Mouse (Mus musculus): Measurements from ENCODE around the gene Pou2af1.

The Pou2af1 gene

DNA sequence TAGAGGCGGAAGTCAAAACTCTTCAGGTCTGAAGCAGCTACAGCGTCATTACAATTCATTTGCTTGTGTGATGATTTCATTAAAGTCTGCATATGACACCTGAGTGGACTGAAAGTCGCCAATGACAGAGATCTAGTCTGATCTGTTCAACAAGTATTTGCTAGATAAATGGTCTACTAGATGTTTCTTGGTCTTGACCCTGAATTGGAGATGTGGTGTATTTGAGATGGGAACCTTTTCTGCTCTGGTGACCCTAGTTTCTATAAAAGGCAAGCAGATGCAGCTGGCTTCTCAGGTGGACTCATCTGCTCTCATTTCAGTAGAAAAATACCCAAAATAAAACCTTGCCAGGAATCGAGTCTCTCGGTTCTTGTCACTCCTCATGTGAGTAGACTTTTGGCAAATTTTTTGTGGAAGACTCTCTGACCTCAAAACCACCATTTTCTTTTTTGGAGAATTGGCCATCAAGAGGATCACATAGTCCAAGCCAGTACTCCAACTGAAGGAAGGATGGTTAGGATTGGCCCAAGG, 12.2 kb downstream of the Pou2af1 start:
- no peak for DNase-seq (ENCODE audit: low spot score in 2 of 2)

- no peak for DNase-seq (ENCODE audit: low spot score in 2 of 2)
These were observed 17.3 kb downstream of the Pou2af1 start for GRCm38 (mm10) chr9:51230701-51231389.

GRCm38 (mm10) chr9:51232163-51232562, 18.7 kb downstream of the Pou2af1 start:
- DNase-seq (ENCODE audit: low spot score in 2 of 2): no peak

- peak; percentile 62 to 83 for DNase-seq (ENCODE audit: low spot score in 2 of 2)
These were observed 25.4 kb downstream of the Pou2af1 start for GRCm38 (mm10) chr9:51238741-51239385.

DNA sequence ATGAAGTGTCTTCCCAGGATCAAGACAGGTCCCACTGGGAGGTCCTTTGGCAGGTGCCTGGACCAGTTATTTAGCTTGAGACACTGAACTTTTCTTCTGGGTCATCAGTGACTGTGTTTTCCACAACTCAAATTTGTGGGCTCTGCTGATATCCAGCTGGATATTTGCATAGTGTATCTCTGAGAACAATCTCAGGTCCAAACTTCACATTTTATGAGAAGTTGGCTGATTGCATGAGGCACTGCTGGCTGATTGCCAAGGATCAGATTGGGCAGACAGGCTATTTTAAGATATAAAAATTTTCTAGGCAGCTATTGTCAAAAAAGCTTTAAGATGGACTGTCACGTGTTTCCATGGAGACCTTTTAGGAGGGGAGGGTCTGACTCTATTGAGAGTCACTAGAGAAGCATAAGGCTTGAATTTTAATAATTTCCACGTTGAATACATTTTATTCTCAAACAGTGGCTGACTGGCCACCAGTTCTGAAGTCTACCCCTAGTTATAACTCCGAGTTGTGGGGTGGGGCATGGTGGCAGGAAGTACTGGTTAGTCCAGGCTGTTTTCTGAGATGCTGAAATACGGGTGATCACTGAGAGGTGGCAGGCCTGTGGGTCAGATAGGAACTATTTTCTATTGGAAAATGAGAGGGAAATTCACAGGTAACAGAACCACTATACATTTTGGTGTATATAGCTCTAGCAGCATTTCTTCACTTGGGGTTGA, 43.4 kb downstream of the Pou2af1 start:
- no peak for DNase-seq (ENCODE audit: low spot score in 2 of 2)

DNA sequence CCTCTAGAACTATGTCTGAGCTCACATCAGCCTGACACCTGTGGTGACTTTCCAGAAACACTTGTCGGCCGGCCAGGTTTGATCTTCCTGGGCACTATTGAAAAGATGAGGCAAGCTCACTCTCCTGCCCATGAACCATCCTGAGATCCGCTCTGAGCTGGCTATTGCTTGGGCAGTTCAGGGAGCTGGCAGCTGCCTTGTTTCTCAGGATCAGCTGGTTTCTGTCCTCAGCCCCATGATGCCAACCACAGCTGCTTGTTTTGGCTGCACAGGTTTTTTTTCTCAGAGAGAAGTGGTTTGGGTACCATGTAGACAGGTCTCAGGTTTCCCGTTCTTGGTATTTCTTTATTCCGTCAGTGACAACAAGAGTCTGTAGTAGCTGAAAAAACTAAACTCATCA, 44.9 kb downstream of the Pou2af1 start:
- DNase-seq (ENCODE audit: low spot score in 2 of 2): no peak

DNA sequence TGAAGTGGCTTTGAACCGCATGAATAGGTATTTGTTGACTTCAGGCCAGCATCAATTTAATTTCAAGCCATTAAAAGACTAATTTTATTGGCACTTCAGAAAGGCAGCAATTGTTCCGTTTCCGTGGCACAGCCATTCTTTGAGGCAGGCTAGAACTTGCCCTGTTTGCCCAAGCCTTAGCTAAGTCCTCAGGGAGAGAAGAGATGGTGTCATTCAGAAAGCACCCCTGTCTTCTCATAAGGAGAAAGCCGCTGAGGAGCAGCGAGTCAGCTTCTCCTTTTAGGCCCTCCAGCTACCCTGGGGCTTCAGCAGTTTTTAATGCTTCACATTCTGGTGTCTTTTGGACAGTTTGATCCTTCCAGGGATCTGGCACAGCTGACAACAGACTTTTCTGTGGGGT, 55.3 kb downstream of the Pou2af1 start:
- no peak for DNase-seq (ENCODE audit: low spot score in 2 of 2)

DNA sequence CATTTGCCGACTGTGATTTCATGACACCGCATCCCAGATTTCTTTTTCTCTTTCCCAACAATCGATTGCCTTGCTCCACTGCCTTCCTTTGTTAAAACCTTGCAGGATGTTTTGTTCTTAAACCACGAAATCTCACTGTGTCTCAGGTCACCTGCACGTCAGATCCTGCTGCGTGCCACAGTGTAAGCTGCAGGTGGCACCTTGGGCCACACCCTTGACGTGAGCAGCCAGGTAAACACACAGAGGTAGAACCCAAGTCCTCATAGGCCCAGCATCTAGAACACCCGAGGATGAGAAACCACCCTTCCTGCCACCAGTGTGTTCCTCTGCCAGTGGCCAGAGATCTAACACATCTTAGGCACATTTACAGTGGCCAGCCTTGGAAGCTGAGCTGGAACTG, 57.6 kb downstream of the Pou2af1 start:
- no peak for DNase-seq (ENCODE audit: low spot score in 2 of 2)

DNA sequence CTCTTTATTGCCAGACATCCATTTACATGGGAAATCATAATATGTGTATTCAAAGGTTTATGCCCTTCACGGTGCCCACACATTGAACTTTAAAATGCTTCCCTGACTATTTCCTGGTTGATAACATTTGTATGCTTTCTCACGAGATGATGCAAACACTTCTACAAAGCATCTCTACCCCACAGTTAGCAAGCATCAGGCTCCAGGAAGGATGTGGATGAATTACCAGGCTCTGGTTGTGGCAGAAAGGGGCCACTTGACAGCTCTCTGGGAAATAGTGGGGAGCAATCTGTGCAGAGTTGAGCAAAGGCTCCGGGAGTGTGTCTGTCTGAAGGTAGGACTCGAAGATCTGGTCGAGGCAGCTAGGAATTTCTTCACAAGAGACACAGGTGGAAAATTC, 58.6 kb downstream of the Pou2af1 start:
- DNase-seq (ENCODE audit: low spot score in 2 of 2): no peak

DNA sequence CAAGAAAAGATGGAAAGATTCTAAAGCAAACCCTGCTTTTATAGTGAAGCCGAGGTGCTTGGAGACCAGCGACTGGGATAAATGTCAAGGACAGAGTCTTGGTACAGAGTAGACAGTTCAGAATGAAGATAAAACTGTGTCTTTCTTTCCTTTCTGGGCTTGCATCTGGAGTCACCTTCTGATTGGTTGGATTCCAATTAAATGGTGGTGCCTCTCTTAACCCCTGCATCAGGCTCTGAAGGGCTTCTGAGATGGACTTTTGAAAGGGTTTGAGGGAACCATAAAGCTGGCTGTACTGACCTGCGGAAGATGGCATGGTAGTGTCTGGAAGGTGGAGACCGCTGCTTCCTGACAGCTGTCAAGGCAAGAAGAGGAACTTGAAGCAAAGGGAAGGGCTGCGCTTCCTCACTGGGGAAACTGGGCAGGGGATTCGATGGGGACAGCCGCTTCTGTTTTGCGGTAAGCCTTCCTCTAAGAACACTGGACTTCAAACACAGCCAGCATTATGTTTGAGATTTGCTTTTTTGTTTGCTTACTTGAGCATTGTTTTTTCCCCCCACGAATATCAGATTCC, 60.2 kb downstream of the Pou2af1 start:
- peak in 1 of 2 experiments; percentile 36 for DNase-seq (ENCODE audit: low spot score in 2 of 2)

- DNase-seq (ENCODE audit: low spot score in 2 of 2): no peak
These were observed 61.2 kb downstream of the Pou2af1 start for GRCm38 (mm10) chr9:51274678-51275077.

DNA sequence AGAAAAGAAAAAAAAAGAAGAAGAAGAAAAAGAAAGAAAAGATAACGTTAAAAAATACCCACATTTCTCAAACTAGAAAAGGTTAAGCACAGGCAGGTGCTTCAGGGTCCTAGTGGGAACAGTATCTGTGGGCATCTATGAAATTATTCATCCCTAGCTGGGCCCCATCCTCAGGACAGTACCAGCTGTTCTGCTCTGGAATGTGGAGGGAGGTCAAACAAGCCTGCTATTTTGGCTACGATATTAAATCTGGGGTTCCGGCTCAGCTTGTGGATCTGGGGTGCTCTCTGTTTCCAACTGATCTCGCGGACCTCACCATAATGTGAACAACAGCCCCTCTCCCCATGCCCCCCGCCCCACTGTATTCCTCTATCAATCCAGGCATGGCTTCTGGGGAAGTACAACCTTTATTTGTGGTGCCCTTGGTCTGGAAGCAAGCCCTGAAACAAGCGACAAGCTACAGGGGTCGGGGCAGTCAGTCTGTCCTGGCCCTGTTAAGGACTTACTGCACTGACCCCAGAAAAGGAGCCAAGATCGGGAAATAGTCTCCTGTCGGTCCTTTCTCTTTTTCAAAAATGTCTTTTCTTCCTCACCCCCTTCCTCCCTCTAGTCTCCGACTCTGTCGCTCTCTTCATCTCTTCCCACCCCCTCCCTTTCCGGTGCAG, 64.5 kb downstream of the Pou2af1 start:
- no peak for DNase-seq (ENCODE audit: low spot score in 2 of 2)

DNA sequence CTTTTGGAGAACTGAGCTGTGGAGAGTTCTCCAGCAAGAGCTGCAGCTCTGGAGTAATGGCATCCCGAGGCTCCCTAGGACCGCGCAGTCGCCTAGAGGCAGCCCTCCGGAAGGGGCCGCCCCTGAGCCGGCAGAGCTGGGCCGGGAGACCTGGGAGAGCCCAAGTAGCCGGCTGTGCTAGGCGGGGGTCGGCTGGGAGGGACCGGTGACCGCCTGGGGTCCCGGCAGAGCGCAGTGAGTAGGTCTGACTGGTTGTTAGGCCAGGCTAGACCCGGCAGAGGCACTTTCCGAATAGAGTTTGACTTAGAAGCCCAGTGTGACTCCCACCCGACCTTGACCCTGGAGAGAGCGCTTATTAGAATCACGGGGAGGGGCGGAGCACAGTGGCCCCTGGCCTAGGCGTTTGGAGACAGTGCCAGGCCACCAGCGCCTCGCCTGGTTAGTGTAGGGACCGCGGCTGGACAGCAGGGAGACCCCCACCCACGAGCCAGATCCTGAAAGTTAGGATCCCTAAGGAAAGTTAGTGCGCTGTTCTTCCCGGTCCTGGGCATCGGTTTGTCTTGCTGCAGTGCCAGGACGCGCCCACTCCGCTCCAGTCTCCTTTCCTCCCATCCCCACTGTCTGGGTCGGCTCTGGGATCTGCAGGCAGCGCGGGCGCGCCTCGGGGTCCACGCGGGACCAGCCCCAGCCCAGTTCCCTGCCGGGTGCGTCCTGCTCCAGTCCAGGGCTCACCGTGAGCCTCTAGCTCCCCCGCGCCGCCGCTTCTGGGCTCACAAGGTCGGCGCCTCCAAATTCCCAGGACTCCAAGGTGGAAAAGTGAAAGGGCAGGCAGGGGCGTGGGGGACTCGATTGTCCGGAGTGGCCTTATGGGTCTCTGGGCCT, 65.2 kb downstream of the Pou2af1 start, which contains the start of gene Colca2:
Gene Colca2 (minus strand): TSS at position 70 of the 882 bp plus-strand sequence.
- DNase-seq (ENCODE audit: low spot score in 2 of 2): peak; percentile 71 to 81

DNA sequence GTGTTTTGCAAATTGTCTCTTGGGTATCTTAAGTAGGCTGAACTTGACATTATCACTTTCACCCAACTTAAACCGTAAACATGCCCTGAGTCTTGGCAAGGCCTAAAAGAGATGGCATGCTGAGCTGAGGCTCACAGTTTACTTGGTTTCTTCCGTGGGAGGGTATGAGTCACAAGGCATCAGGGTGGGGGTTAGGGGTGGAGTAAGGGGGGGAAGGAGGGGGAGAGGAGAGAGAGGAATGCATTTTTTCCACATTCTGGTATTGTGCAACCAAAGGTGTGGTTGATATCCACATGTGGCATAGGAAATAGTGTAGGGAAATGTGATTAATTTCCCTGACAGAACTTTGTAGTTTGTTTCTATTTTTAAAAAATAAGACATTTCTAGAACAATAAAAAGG, 72.6 kb downstream of the Pou2af1 start:
- DNase-seq (ENCODE audit: low spot score in 2 of 2): no peak

Data from right cerebral cortex, postnatal 10 days (tissue).